Mouse (Mus musculus): ENCODE measurements around the gene Dtd2.

DNA sequence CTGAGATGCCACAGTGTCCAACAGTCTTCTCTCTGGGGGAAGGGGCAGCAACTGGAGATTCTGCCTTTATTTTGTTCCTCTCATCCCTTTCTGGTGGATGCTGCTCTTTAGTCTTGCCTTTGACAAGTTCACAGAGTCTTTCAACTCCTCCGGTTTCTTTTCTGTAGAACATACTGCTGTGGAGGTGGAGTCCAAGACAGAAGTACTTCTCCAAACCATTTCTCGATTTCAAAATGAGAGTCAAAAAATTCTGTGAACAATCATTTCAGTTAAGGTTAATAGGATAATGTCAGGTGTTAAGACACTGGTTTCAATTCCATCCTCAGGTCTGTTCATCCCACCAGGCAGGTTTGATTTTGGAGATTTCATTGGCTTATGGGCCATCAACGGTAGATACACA lies 21.7 kb upstream of the Dtd2 start, which contains the start of gene Gpr33:
- TF ChIP-seq CTCF (IDR thresholded peaks at IDR 0.05; ENCODE audit: low read depth, low read length) (no peak), POLR2AphosphoS5 (IDR thresholded peaks at IDR 0.05; ENCODE audit: insufficient replicate concordance, low read depth, low read length) (no peak), GATA1 (IDR thresholded peaks at IDR 0.05; ENCODE audit: borderline replicate concordance, low read length) (no peak)
